8 mouse cellular contexts compared by ENCODE assay signal in genomic region chr17:50237436-50237709, GRCm38 (mm10). TPM values are rescaled to one million over a fixed set of nuclear protein-coding genes. Genes with fewer than 3 reads are reported as not detected.
DNase-seq lines count a peak whose midpoint lies in the region; ATAC-seq and TF ChIP-seq lines count a peak whose summit lies in the region.

No protein-coding gene starts in this region.

- peak; percentile 95 for TF ChIP-seq CTCF in kidney, adult 2 months (conservative IDR thresholded peaks at IDR 0.05; ENCODE audit: insufficient read depth, insufficient read length, low read depth, low read length)
- TF ChIP-seq CTCF in midbrain, postnatal 0 days (IDR thresholded peaks at IDR 0.05): peak; percentile 99
- peak; percentile 96 for TF ChIP-seq CTCF in spleen, adult 2 months (IDR thresholded peaks at IDR 0.05; ENCODE audit: extremely low read depth, insufficient read depth, insufficient read length, insufficient replicate concordance)

- peak; percentile 85 for ATAC-seq in midbrain, postnatal 0 days (ENCODE audit: low FRiP score)

- no peaks in the 10 kb centered on the region for H3K36me3 ChIP-seq in kidney, adult 2 months (ENCODE audit: control insufficient read depth, insufficient read depth, low read length)
- H3K36me3 ChIP-seq in midbrain, postnatal 0 days (ENCODE audit: insufficient read depth, low read length): no peaks in the 10 kb centered on the region
- H3K36me3 ChIP-seq in spleen, adult 2 months (ENCODE audit: control insufficient read depth, insufficient read depth, low read length): no peaks in the 10 kb centered on the region

- H3K9me3 ChIP-seq in midbrain, postnatal 0 days (ENCODE audit: low read length): no peaks in the 10 kb centered on the region

- intact Hi-C loops in left cerebral cortex, postnatal 4 days (cut with DNase I): loop anchor here (5.0 kb wide), 3 partner anchors 270 to 300 kb away; no protein-coding TSS in a partner anchor

- DNase-seq in 3T3-L1 (ENCODE audit: low read depth, low spot score): peak; percentile 74
- DNase-seq in adrenal gland, adult 8-10 months: peak; percentile 58
- DNase-seq in embryo, embryonic 11 days: peak; percentile 78
- DNase-seq in gastrocnemius, postnatal 25 days: peak; percentile 65
- DNase-seq in kidney, adult 2 months: peak; percentile 78
- peak; percentile 90 for DNase-seq in left cerebral cortex, postnatal 4 days
- DNase-seq in midbrain, postnatal 0 days (ENCODE audit: low spot score): peak; percentile 89
- peak; percentile 34 to 70 for DNase-seq in spleen, adult 2 months (ENCODE audit: low read depth in 1 of 2, low spot score in 2 of 2)

- no peak overlapping the region for H3K4me3 ChIP-seq in kidney, adult 2 months (ENCODE audit: insufficient read depth, low read depth, low read length)
- no peak overlapping the region for H3K4me3 ChIP-seq in midbrain, postnatal 0 days (ENCODE audit: low read depth, low read length)
- H3K4me3 ChIP-seq in spleen, adult 2 months (ENCODE audit: extremely low read depth, insufficient read depth, insufficient read length): no peak overlapping the region

- H3K4me2 ChIP-seq in midbrain, postnatal 0 days (ENCODE audit: low read depth, low read length, poor library complexity, severe bottlenecking): no peak overlapping the region

- no peak overlapping the region for H3K27ac ChIP-seq in kidney, adult 2 months (ENCODE audit: insufficient read depth, low read depth, low read length)
- H3K27ac ChIP-seq in midbrain, postnatal 0 days (ENCODE audit: low read depth, low read length): peak overlapping the region; percentile 70; the same call in 1 of the 2 replicates
- H3K27ac ChIP-seq in spleen, adult 2 months (ENCODE audit: insufficient read depth, low read length): no peak overlapping the region

- no peak overlapping the region for H3K9ac ChIP-seq in midbrain, postnatal 0 days (replicated peaks; ENCODE audit: low read length, poor library complexity, severe bottlenecking)

- H3K4me1 ChIP-seq in kidney, adult 2 months (ENCODE audit: control insufficient read depth, insufficient read depth, low read length): no peaks in the 10 kb centered on the region
- peaks cover 6% of the 10 kb centered on the region; the same call in 1 of the 2 replicates for H3K4me1 ChIP-seq in midbrain, postnatal 0 days (ENCODE audit: insufficient read depth, low read length)
- H3K4me1 ChIP-seq in spleen, adult 2 months (ENCODE audit: control insufficient read depth, insufficient read depth, insufficient read length): no peaks in the 10 kb centered on the region

- WGBS in kidney, adult 2 months: 2% methylated on average over 8 of the region's 8 CpGs
- 8% methylated on average over 8 of the region's 8 CpGs for WGBS in midbrain, postnatal 0 days
- WGBS in spleen, adult 2 months: 7% methylated on average over 8 of the region's 8 CpGs

- H3K27me3 ChIP-seq in kidney, adult 2 months (replicated peaks; ENCODE audit: control insufficient read depth, insufficient read depth, low read length): no peaks in the 10 kb centered on the region
- H3K27me3 ChIP-seq in midbrain, postnatal 0 days (ENCODE audit: insufficient read depth, low read length): peaks cover 4% of the 10 kb centered on the region; the same call in 1 of the 2 replicates
- H3K27me3 ChIP-seq in spleen, adult 2 months (ENCODE audit: control insufficient read depth, insufficient read depth, low read length): no peaks in the 10 kb centered on the region

- no peak for TF ChIP-seq POLR2A in kidney, adult 2 months (IDR thresholded peaks at IDR 0.05; ENCODE audit: low read depth, low read length)
- no peak for TF ChIP-seq POLR2A in spleen, adult 2 months (IDR thresholded peaks at IDR 0.05; ENCODE audit: low read depth, low read length)

RNA-seq across cellular contexts. Expression of gene Rftn1, which starts 46.9 kb away (rescaled TPM):
- 10 to 100 TPM in 3 of 4 experiments, 1 to 10 TPM in 1; 9.1 to 12.9 (median 11.4) TPM for total RNA-seq in adrenal gland, adult 8-10 months (2022)
- 10 to 100 TPM; 27.3 to 35.0 TPM for total RNA-seq in gastrocnemius, postnatal 25 days (2021)
- 14.6 and 18.6 TPM in 2 replicates for polyA plus RNA-seq in kidney, adult 2 months (2012; rRNA removed)
- total RNA-seq in left cerebral cortex, postnatal 4 days (2021): 10 to 100 TPM; 13.5 to 19.9 TPM
- total RNA-seq in midbrain, postnatal 0 days (2014; rRNA removed): 44.3 and 46.4 TPM in 2 replicates
- polyA plus RNA-seq in midbrain, postnatal 0 days (2015; fragmentation: Nextera tagmentation; extraction: Ambion mirVana): 23.8 and 28.2 TPM in 2 replicates
- 67.4 and 101 TPM in 2 replicates for polyA plus RNA-seq in spleen, adult 2 months (2012; rRNA removed)

RNA-seq across cellular contexts. Expression of gene Dazl, which starts 56.1 kb away (rescaled TPM):
- under 1 TPM; 0.14 to 0.27 (median 0.25) TPM for total RNA-seq in adrenal gland, adult 8-10 months (2022)
- under 1 TPM in 1 of 2 experiments, not detected in 1; 0.54 TPM for total RNA-seq in gastrocnemius, postnatal 25 days (2021)
- not detected in 2 replicates for polyA plus RNA-seq in kidney, adult 2 months (2012; rRNA removed)
- 1 to 10 TPM; 1.2 TPM for total RNA-seq in left cerebral cortex, postnatal 4 days (2021)
- total RNA-seq in midbrain, postnatal 0 days (2014; rRNA removed): 0.14 and 0.22 TPM in 2 replicates
- 0.98 and 1.2 TPM in 2 replicates for polyA plus RNA-seq in midbrain, postnatal 0 days (2015; fragmentation: Nextera tagmentation; extraction: Ambion mirVana)
- not detected in 2 replicates for polyA plus RNA-seq in spleen, adult 2 months (2012; rRNA removed)
